Mouse (Mus musculus): ENCODE results near the gene Ppt2.

- TF ChIP-seq CTCF (conservative IDR thresholded peaks at IDR 0.05; ENCODE audit: insufficient read depth, insufficient read length, low read depth, low read length): no peak
- no peak for TF ChIP-seq POLR2A (IDR thresholded peaks at IDR 0.05; ENCODE audit: low read depth, low read length)
These were observed 37.0 kb downstream of the Ppt2 start, which contains the start of gene Pbx2 for GRCm38 (mm10) chr17:34591029-34591993.
